Mouse (Mus musculus) embryonic facial prominence, embryonic 12.5 days (tissue): ENCODE measurements at regions not wholly inside any gene's neighbourhood (a gene's known extent, or its start where the extent isn't known, plus 50 kb on each side); places are given as distances from the start of the nearest gene placed in this dataset.
A peak's percentile ranks its signal among the peaks of the same experiment; 100 is the strongest.

ENCODE experiments used
- ATAC-seq: fragments of 200-750 bp; cut with Nextera tagmentation; 2 replicates; pipeline ENCODE4 v1.8.0; 2017; ENCODE audit not compliant: insufficient number of reproducible peaks, insufficient read depth, low FRiP score, low TSS enrichment
- H3K27ac ChIP-seq: fragments of 300-500 bp; sonication (generic); 2 replicates; pipeline ENCODE4 v1.5.1; 2016; ENCODE audit warnings: mild to moderate bottlenecking
- H3K27me3 ChIP-seq: fragments of 300-500 bp; sonication (generic); 2 replicates; pipeline ENCODE4 v1.6.1; 2016; ENCODE audit warnings: mild to moderate bottlenecking, moderate library complexity
- H3K36me3 ChIP-seq: fragments of 300-500 bp; sonication (generic); 2 replicates; pipeline ENCODE4 v1.6.1; 2016; ENCODE audit warnings: mild to moderate bottlenecking
- H3K4me1 ChIP-seq: fragments of 300-500 bp; sonication (generic); 2 replicates; pipeline ENCODE4 v1.6.1; 2016
- H3K4me2 ChIP-seq: fragments of 300-500 bp; sonication (generic); replicated peaks from 2 replicates; pipeline ENCODE4 v1.6.1; 2016; ENCODE audit warnings: mild to moderate bottlenecking, moderate library complexity
- H3K4me3 ChIP-seq: fragments of 300-500 bp; sonication (generic); 2 replicates; pipeline ENCODE4 v1.5.1; 2016; ENCODE audit warnings: mild to moderate bottlenecking
- H3K9ac ChIP-seq: fragments of 300-500 bp; sonication (generic); 2 replicates; pipeline ENCODE4 v1.6.1; 2016; ENCODE audit warnings: mild to moderate bottlenecking, moderate library complexity
- H3K9me3 ChIP-seq: fragments of 300-500 bp; sonication (generic); 2 replicates; pipeline ENCODE4 v1.6.1; 2016; ENCODE audit warnings: mild to moderate bottlenecking, moderate library complexity
- WGBS: fragments of 180-500 bp; shearing (Covaris S2); methylation state at CpG from one replicate; pipeline ENCODE4 v1.1.7; 2016; 5-methylcytosine and 5-hydroxymethylcytosine counted together

- Histone ChIP-seq H3K36me3 (no peaks in the 10 kb centered on the region), H3K4me1 (peaks cover 17% of the 10 kb centered on the region)
Observed at GRCm38 (mm10) chr7:72504268-72504667, 197.9 kb upstream of the Mctp2 start.

DNA sequence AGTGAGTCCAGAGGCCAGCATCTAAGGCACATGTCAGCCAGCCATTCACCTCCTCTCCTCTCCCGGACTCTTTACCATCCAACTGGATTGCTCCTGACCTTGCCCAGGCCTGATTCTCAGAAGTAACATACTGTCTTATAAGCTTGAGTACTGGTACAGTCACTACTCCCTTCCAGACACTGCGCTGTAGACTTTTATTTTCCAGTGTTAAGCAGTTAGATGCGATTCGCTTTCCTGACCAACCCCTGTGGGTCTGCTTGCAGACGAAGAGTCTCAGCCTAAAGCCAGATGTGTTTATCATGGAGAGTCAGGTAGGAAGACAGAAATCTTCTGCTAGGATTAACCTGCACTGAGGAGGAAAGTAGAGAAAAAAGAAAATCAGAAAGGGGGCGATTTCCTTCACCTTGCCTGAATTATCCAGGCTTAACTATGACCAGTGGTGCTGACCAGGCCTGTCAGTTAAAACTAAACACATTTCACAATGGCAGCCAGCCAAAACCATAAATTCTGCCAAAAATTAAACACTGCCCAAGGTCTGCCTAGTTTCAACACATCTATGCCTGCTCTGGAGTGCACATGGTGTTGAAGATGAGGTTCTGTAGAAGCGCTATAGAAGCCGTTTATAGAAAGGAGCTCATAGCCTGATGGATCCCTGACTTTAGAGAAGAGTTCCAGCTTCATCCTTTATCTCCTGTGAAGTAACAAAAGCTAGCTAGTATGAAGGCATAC is 199.5 kb upstream of the Mctp2 start:
- no peak overlapping the region for H3K9ac ChIP-seq
- no peak overlapping the region for H3K4me3 ChIP-seq
- ATAC-seq = 0 out of 2 replicates have a peak, but pooled peaks have one; percentile 35
- no peaks in the 10 kb centered on the region for H3K36me3 ChIP-seq
- no peaks in the 10 kb centered on the region for H3K27me3 ChIP-seq
- H3K4me1 ChIP-seq = peaks cover 17% of the 10 kb centered on the region
- WGBS = 54% methylated on average over 8 of the region's 8 CpGs
- peak overlapping the region; percentile 74 for H3K27ac ChIP-seq
- no peak overlapping the region for H3K4me2 ChIP-seq
- H3K9me3 ChIP-seq = no peaks in the 10 kb centered on the region

More at GRCm38 (mm10) chr7:72504268-72504667, 197.9 kb upstream of the Mctp2 start:
- H3K27me3 ChIP-seq = no peaks in the 10 kb centered on the region
- H3K4me3 ChIP-seq = no peak overlapping the region
- ATAC-seq = no peak
- H3K9me3 ChIP-seq = no peaks in the 10 kb centered on the region
- no peak overlapping the region for H3K4me2 ChIP-seq
- H3K9ac ChIP-seq = no peak overlapping the region
- 50% methylated on average over 4 of the region's 4 CpGs for WGBS
- no peak overlapping the region for H3K27ac ChIP-seq

DNA sequence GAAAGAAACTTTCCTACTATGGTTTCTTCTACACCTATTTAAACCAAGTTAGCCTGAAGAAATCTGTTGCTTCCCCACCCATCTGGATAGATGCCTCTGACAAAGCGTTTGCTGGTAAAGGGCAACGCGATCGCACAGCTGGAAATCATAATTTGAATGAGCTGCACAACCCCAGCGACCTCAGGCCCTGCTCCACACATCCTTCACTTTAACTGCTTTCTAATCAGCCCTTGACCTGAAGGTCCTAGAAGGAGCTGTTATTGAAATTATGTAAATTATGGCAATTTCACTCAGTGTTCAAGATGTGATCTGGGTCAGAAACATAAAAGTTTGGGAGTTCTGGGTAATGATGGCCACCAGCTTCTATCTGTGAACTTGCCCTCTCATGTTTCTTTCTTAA is 201.5 kb upstream of the Mctp2 start:
- H3K9ac ChIP-seq = no peak overlapping the region
- ATAC-seq = no peak
- no peak overlapping the region for H3K27ac ChIP-seq
- WGBS = 19% methylated on average over 5 of the region's 5 CpGs
- H3K36me3 ChIP-seq = no peaks in the 10 kb centered on the region
- no peaks in the 10 kb centered on the region for H3K27me3 ChIP-seq
- H3K4me1 ChIP-seq = peaks cover 17% of the 10 kb centered on the region
- H3K9me3 ChIP-seq = no peaks in the 10 kb centered on the region
- no peak overlapping the region for H3K4me3 ChIP-seq
- H3K4me2 ChIP-seq = no peak overlapping the region

GRCm38 (mm10) chr7:72510116-72510515 is 203.7 kb upstream of the Mctp2 start:
- no peaks in the 10 kb centered on the region for H3K27me3 ChIP-seq
- 77% methylated on average over 4 of the region's 4 CpGs for WGBS
- no peaks in the 10 kb centered on the region for H3K9me3 ChIP-seq
- H3K4me2 ChIP-seq = no peak overlapping the region
- H3K4me3 ChIP-seq = no peak overlapping the region
- H3K4me1 ChIP-seq = peaks cover 17% of the 10 kb centered on the region
- H3K9ac ChIP-seq = no peak overlapping the region
- ATAC-seq = no peak
- H3K36me3 ChIP-seq = no peaks in the 10 kb centered on the region
- no peak overlapping the region for H3K27ac ChIP-seq

DNA sequence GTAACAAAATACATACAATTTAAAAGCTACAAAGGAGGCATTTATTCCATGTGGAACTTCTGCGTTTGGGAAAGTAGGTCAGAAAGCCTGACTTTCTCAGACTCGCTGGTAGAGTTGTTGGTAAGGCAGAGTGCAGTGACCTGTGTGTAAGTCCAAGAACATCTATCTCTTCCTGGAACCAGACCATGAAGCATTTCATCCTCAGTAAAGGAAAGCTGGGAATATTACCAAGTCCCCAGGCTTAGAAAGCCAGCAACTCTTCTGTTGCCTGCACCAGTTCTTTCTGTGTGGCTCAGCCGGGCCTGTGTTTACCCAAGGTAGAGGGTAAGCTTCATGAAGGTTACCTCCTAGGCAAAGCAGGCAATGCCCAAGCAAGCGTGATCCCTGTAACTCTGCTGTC is 207.0 kb upstream of the Mctp2 start:
- Histone ChIP-seq H3K4me2 (no peak overlapping the region), H3K27me3 (no peaks in the 10 kb centered on the region), H3K4me1 (peaks cover 1% of the 10 kb centered on the region), H3K4me3 (no peak overlapping the region), H3K36me3 (no peaks in the 10 kb centered on the region), H3K27ac (no peak overlapping the region), H3K9me3 (no peaks in the 10 kb centered on the region), H3K9ac (no peak overlapping the region)
- whole genome bisulfite sequencing = 83% methylated on average over 4 of the region's 4 CpGs
- ATAC-seq = no peak

GRCm38 (mm10) chr7:72514851-72515250 is 208.4 kb upstream of the Mctp2 start:
- H3K27ac ChIP-seq = no peak overlapping the region
- no peaks in the 10 kb centered on the region for H3K9me3 ChIP-seq
- no peak overlapping the region for H3K4me2 ChIP-seq
- peaks cover 14% of the 10 kb centered on the region for H3K4me1 ChIP-seq
- H3K36me3 ChIP-seq = no peaks in the 10 kb centered on the region
- H3K4me3 ChIP-seq = no peak overlapping the region
- 82% methylated on average over 2 of the region's 2 CpGs for WGBS
- no peak overlapping the region for H3K9ac ChIP-seq
- H3K27me3 ChIP-seq = no peaks in the 10 kb centered on the region
- ATAC-seq = no peak

GRCm38 (mm10) chr7:72518421-72518972 is 212.1 kb upstream of the Mctp2 start:
- no peak overlapping the region for H3K9ac ChIP-seq
- ATAC-seq = no peak
- no peak overlapping the region for H3K4me3 ChIP-seq
- WGBS = 48% methylated on average over 5 of the region's 5 CpGs
- no peaks in the 10 kb centered on the region for H3K9me3 ChIP-seq
- H3K27ac ChIP-seq = no peak overlapping the region
- peaks cover 14% of the 10 kb centered on the region for H3K4me1 ChIP-seq
- H3K27me3 ChIP-seq = no peaks in the 10 kb centered on the region
- no peaks in the 10 kb centered on the region for H3K36me3 ChIP-seq
- no peak overlapping the region for H3K4me2 ChIP-seq

DNA sequence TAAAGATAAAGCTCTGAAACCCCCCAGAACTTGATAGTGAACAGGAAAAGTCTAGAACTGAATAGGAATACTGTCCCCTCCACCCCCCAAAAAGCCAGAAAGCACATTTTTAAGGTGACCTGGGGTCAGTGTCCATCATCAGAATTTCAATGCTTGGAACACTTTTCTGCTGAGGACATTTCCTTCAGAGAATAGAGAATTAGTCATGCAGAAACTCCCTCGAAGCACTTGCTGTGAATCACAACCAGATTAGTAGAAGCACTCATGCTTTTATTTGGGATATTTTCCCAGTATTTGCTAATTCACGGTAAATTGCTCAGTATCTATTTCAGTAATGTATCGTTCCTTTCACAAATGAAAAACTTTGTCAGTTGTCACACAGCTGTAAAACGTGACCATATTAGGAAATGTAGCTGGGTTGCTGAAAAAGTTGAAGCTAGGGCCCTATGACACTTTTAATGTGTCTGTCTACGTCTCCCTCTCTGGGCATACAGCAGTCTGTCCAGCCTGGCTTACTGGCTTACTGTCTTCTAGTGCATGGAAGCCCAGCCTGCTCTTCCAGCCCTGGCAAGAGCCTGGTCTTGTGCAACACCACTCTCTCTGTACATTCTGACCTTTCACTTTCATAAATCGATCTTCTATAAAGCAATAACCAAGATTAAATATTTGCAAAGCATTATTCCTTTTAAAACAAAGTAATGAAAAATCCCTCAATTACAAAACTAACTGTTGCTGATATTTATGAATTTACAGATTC is 213.1 kb upstream of the Mctp2 start:
- no peak overlapping the region for H3K27ac ChIP-seq
- no peaks in the 10 kb centered on the region for H3K36me3 ChIP-seq
- WGBS = 33% methylated on average over 6 of the region's 6 CpGs
- no peak overlapping the region for H3K4me3 ChIP-seq
- H3K27me3 ChIP-seq = no peaks in the 10 kb centered on the region
- peaks cover 14% of the 10 kb centered on the region for H3K4me1 ChIP-seq
- no peak overlapping the region for H3K4me2 ChIP-seq
- no peak overlapping the region for H3K9ac ChIP-seq
- H3K9me3 ChIP-seq = no peaks in the 10 kb centered on the region
- ATAC-seq = no peak

DNA sequence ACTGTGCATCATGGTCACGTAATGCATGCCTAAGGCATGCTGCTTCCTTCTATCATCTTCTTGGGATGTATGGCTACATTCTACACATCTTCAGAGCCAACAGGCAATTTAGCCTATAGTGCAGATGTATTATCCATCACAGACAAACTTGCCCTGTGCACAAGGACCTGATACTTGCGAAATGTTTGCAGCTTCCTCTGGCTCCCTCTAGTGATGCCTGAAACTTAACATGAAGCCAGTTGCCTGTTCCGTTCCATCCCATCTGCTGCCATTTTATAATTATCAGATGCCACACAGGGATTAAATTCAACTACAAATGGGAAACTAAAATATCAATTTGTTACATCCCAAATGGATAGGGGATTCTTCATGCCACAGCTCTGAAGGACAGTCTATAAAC is 222.5 kb upstream of the Mctp2 start:
- Histone ChIP-seq H3K27ac (no peak overlapping the region), H3K4me3 (no peak overlapping the region), H3K4me1 (no peaks in the 10 kb centered on the region), H3K36me3 (no peaks in the 10 kb centered on the region), H3K9ac (no peak overlapping the region), H3K27me3 (no peaks in the 10 kb centered on the region), H3K4me2 (no peak overlapping the region), H3K9me3 (no peaks in the 10 kb centered on the region)
- WGBS = 83% methylated on average over 3 of the region's 3 CpGs
- ATAC-seq = no peak

DNA sequence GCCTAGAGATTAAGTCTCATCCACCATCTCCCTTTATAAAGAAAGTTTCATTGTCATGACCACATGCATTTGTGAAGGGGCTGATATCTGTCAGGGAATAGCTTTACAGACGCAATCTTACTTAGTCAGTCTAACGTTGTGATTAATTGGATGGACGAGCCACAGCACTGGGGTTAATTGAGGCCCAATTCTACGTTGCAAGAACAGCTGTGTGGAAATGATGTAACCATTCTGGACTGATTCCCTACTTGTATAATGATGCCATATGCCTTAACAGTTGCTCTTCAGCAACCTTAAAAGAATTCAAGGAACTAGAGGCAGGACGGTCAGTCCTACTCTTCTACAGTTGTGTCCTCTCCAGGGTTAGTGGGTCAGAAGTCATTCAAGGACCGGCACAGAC is 231.9 kb upstream of the Mctp2 start:
- Histone ChIP-seq H3K9me3 (no peaks in the 10 kb centered on the region), H3K27me3 (no peaks in the 10 kb centered on the region), H3K27ac (no peak overlapping the region), H3K4me2 (no peak overlapping the region), H3K4me3 (no peak overlapping the region), H3K36me3 (no peaks in the 10 kb centered on the region), H3K4me1 (peaks cover 14% of the 10 kb centered on the region; the same call in 1 of the 2 replicates), H3K9ac (no peak overlapping the region)
- no peak for ATAC-seq
- WGBS = 62% methylated on average over 6 of the region's 6 CpGs

GRCm38 (mm10) chr7:72539915-72540314 is 233.5 kb upstream of the Mctp2 start:
- no peak overlapping the region for H3K4me3 ChIP-seq
- no peaks in the 10 kb centered on the region for H3K36me3 ChIP-seq
- no peak overlapping the region for H3K9ac ChIP-seq
- H3K4me2 ChIP-seq = no peak overlapping the region
- no peak for ATAC-seq
- H3K4me1 ChIP-seq = peaks cover 14% of the 10 kb centered on the region; the same call in 1 of the 2 replicates
- H3K9me3 ChIP-seq = no peaks in the 10 kb centered on the region
- no peaks in the 10 kb centered on the region for H3K27me3 ChIP-seq
- no peak overlapping the region for H3K27ac ChIP-seq
